Mouse (Mus musculus): ENCODE measurements around the gene Rspry1. TPM values are rescaled to one million over a fixed set of nuclear protein-coding genes. Genes with fewer than 3 reads are reported as not detected.

Gene Rspry1
- polyA plus RNA-seq (2014; fragmentation: Illumina TruSeq; extraction: RNeasy Lipid Tissue Mini Kit (QIAGEN cat#74804); ENCODE audit: low read depth, low replicate concordance), result 56.8 TPM

GRCm38 (mm10) chr8:94601607-94602385 is at the start of gene Rspry1, which contains the start of gene Fam192a:
Gene Rspry1 (plus strand): TSS chr8:94601937.
Gene Fam192a (minus strand): TSS chr8:94601997.

GRCm38 (mm10) chr8:94666456-94667308 is 64.9 kb downstream of the Rspry1 start, which contains the start of gene Arl2bp:
Gene Arl2bp (plus strand): TSS chr8:94666600.

GRCm38 (mm10) chr8:94695994-94696384 is 94.3 kb downstream of the Rspry1 start, which contains the start of gene Pllp:
Gene Pllp (minus strand): TSS chr8:94696278.

Other genes with a start within 250 kb of the Rspry1 start
- 191 TPM for gene Herpud1, start 215.5 kb upstream of the Rspry1 start, polyA plus RNA-seq (2014; fragmentation: Illumina TruSeq; extraction: RNeasy Lipid Tissue Mini Kit (QIAGEN cat#74804); ENCODE audit: low read depth, low replicate concordance)
- 2.7 TPM for gene Nlrc5, start 167.6 kb upstream of the Rspry1 start, polyA plus RNA-seq (2014; fragmentation: Illumina TruSeq; extraction: RNeasy Lipid Tissue Mini Kit (QIAGEN cat#74804); ENCODE audit: low read depth, low replicate concordance)
- 3.6 TPM for gene Cpne2, start 68.9 kb upstream of the Rspry1 start, polyA plus RNA-seq (2014; fragmentation: Illumina TruSeq; extraction: RNeasy Lipid Tissue Mini Kit (QIAGEN cat#74804); ENCODE audit: low read depth, low replicate concordance)
- gene Fam192a, start 60 bp downstream of the Rspry1 start, polyA plus RNA-seq (2014; fragmentation: Illumina TruSeq; extraction: RNeasy Lipid Tissue Mini Kit (QIAGEN cat#74804); ENCODE audit: low read depth, low replicate concordance), result 54.6 TPM
- 151 TPM for gene Arl2bp, start 64.7 kb downstream of the Rspry1 start, polyA plus RNA-seq (2014; fragmentation: Illumina TruSeq; extraction: RNeasy Lipid Tissue Mini Kit (QIAGEN cat#74804); ENCODE audit: low read depth, low replicate concordance)
- 6.4 TPM for gene Pllp, start 94.3 kb downstream of the Rspry1 start, polyA plus RNA-seq (2014; fragmentation: Illumina TruSeq; extraction: RNeasy Lipid Tissue Mini Kit (QIAGEN cat#74804); ENCODE audit: low read depth, low replicate concordance)
- 0.20 TPM for gene Ccl22, start 143.7 kb downstream of the Rspry1 start, polyA plus RNA-seq (2014; fragmentation: Illumina TruSeq; extraction: RNeasy Lipid Tissue Mini Kit (QIAGEN cat#74804); ENCODE audit: low read depth, low replicate concordance)
- 2.9 TPM for gene Cx3cl1, start 170.1 kb downstream of the Rspry1 start, polyA plus RNA-seq (2014; fragmentation: Illumina TruSeq; extraction: RNeasy Lipid Tissue Mini Kit (QIAGEN cat#74804); ENCODE audit: low read depth, low replicate concordance)
- gene Ccl17, start 208.5 kb downstream of the Rspry1 start, polyA plus RNA-seq (2014; fragmentation: Illumina TruSeq; extraction: RNeasy Lipid Tissue Mini Kit (QIAGEN cat#74804); ENCODE audit: low read depth, low replicate concordance), result not detected
- gene Coq9, start 236.4 kb downstream of the Rspry1 start, polyA plus RNA-seq (2014; fragmentation: Illumina TruSeq; extraction: RNeasy Lipid Tissue Mini Kit (QIAGEN cat#74804); ENCODE audit: low read depth, low replicate concordance), result 24.6 TPM
- 3.2 TPM for gene Ciapin1, start 236.4 kb downstream of the Rspry1 start, polyA plus RNA-seq (2014; fragmentation: Illumina TruSeq; extraction: RNeasy Lipid Tissue Mini Kit (QIAGEN cat#74804); ENCODE audit: low read depth, low replicate concordance)

All from kidney, adult 10 weeks (tissue).